Mouse (Mus musculus) brain, embryonic 14.5 days (tissue): ENCODE results near the gene Ctnnd2. TPM values are rescaled to one million over a fixed set of nuclear protein-coding genes. Genes with fewer than 3 reads are reported as not detected.
A peak's percentile ranks its signal among the peaks of the same experiment; 100 is the strongest.

Experiments used
- DNase-seq: peaks from one replicate; pipeline ENCODE4 v3.0.0-alpha.2; 2011; ENCODE audit warnings: low read depth
- CTCF ChIP-seq: fragments of 200-500 bp; IDR thresholded peaks from 2 replicates; pipeline ENCODE4 v1.5.1; 2012; ENCODE audit warnings: inconsistent platforms, mild to moderate bottlenecking, moderate library complexity, borderline replicate concordance; ENCODE audit not compliant: insufficient read depth, insufficient read length; ENCODE audit errors: extremely low read depth
- POLR2A ChIP-seq: fragments of 200-500 bp; IDR thresholded peaks from 2 replicates; pipeline ENCODE4 v1.6.1; 2012; ENCODE audit warnings: mild to moderate bottlenecking, inconsistent platforms, borderline replicate concordance; ENCODE audit not compliant: poor library complexity, insufficient read depth, insufficient read length, severe bottlenecking; ENCODE audit errors: extremely low read depth
- polyA plus RNA-seq: library from polyadenylated mRNA; depleted of rRNA; stranded (reverse); fragments of >200 nt; gene quantifications from 2 replicates; pipeline ENCODE4 v1.2.3, GENCODE M21; 2012

Gene Ctnnd2
- polyA plus RNA-seq, 1 experiment: 105 TPM

DNA sequence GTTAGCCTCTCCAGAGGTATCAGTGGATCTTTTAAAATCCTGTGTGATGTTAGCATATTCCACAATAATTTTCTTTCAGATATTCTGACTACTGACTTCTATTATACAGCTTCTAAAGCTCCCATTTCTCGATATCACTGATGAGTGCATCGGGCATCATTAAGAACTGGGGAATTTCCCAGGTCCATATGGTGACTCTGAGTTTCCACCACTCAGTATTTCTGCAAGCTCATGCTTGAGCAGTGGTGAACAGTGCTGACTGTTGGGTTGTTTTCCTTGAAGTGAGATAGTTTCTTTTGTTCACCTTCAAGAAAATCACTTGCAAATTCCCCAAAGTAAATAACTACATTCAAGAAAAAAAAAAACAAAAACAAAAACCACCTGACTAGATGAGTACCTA lies 542.4 kb downstream of the Ctnnd2 start:
- TF ChIP-seq POLR2A (no peak), CTCF (no peak)

DNA sequence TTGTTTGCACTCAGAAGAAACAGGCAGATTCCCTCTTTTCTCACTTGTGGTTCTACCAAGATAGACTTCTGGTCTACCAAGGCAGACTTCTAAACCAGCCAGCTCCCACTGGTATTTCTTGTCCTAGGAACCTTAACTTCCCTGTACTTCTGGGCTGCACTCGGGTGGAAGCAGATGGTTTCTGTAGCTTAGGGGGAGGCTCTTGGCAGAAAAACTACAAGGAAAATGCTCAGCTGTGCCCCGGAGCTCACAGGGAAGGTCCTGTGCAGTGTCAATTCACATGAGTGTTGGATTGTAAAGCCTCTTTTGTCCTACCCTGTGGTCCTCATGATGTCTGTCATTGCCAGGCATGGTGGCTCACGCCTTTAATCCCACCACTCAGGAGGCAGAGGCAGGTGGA lies 546.4 kb downstream of the Ctnnd2 start:
- TF ChIP-seq POLR2A (no peak), CTCF (no peak)
- DNase-seq: peak; percentile 36

More for the DNA sequence above, 542.4 kb downstream of the Ctnnd2 start:
- DNase-seq: no peak

DNA sequence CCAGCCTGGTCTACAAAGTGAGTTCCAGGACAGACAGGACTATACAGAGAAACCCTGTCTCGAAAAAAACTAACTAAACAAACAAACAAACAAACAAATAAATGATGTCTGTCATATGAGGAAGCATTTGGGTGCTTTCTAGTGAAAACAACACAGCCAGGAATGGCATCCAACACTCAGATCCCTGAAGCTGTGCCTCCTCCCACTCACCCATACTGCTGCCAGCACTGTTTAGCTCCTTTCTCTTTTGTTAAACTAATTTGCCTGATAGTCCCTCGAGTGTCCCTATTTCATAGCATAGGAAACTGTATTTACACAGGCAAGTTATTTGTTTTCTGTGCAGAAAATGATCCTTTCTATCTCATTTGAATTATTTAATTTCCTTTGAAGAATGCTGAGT lies 546.8 kb downstream of the Ctnnd2 start:
- peak; percentile 38 for DNase-seq

DNA sequence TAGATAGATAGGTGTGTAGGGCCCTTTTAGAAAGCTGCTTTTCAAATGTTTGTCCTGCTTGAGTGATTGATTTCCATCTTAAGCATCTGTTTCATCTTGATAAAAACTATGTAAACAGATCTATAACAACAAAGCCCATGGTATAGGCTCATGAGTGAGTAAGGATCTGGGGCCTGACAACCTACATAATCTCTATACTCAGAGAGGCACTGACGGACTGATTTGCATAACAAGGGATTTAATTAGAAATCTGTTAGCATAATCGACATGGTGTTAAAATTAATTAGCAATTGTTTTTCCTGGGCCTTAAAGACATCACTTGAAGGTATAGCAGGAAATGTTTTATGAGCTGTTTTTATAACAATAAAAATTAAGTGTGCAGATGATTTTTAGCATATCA lies 548.7 kb downstream of the Ctnnd2 start:
- peak; percentile 57 for DNase-seq
- no peak for TF ChIP-seq POLR2A
- TF ChIP-seq CTCF: no peak

More for the DNA sequence above, 546.8 kb downstream of the Ctnnd2 start:
- no peak for TF ChIP-seq POLR2A
- TF ChIP-seq CTCF: no peak

DNA sequence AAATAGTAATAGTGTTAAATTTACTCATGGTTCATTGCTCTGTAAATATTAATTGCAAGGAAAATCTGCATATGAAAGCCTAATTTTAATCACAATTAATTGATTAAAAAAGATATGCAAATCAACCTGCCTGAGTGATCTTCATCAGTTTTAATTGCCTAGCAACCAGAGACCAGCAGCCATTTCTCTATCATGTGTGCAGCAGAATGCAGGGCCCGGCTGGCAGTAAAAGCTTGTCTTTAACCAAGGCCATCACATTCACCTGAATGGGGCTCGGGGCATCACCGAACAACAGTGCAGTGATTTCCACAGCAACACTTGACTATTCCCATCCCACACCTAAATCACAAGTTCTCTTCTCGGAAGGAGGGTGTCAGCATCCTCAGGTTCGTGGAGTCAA lies 553.7 kb downstream of the Ctnnd2 start:
- peak; percentile 85 for DNase-seq
- no peak for TF ChIP-seq POLR2A
- no peak for TF ChIP-seq CTCF

DNA sequence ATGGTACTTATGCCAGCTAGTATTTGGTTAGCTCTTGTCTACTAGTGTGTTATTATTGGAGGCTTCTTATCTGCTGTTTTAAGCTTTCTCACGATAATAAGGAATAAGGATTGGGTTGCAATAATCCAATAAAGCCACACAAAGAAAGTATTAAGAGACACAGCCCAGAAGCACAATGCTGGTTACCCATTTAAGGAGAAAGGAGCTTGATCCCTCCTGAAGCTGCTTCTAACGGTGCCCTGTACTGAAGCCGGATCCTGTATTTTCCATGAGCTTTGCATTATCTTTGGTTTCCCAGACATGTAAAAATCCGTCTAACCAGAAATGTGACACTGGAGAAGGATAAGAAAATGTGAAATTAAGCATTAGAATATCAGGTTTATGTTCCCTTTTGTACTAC lies 565.8 kb downstream of the Ctnnd2 start:
- DNase-seq: peak; percentile 58

DNA sequence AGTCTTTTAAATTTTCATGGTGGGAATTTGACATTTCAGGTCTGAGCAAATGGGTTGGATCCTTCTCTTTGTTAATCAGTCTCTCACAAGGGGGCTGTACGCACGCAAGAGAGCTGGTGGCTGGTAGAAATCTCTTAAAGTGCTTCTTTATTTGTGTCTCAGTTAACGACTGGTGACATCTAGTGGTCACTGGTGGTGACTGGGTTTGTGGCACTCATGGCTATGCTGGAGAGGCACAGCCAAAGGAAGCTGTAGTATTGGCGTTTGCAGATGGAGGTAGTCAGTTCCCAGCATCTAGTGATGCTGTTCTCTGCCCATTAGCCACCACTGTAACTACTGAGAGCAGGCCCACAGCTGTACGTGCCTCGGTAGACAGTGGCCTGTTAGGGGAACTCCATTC lies 568.3 kb downstream of the Ctnnd2 start:
- DNase-seq: peak; percentile 95
- TF ChIP-seq CTCF (peak; percentile 83; the same call in 1 of the 2 replicates), POLR2A (no peak)

More for the DNA sequence above, 565.8 kb downstream of the Ctnnd2 start:
- TF ChIP-seq CTCF: no peak
- no peak for TF ChIP-seq POLR2A

DNA sequence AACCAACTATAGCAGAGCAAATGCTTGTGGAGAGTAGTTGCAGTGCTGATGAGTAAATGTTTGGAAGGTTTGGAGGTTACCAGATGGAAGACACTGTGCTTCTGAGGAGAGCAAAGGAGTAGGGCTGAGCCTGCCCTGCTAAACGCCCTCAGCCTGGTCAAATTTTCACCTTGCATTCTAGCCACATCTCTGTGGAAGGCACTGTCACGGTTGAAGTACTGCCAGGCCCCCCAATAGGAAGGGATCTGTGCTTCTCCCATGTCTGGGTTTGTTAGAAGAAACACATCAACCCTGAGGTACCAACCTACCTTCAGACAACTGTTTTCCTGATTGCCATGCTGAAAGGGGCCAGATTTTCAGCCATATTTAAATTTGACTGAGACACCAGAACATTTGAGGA lies 585.6 kb downstream of the Ctnnd2 start:
- TF ChIP-seq POLR2A (no peak), CTCF (no peak)
- no peak for DNase-seq

DNA sequence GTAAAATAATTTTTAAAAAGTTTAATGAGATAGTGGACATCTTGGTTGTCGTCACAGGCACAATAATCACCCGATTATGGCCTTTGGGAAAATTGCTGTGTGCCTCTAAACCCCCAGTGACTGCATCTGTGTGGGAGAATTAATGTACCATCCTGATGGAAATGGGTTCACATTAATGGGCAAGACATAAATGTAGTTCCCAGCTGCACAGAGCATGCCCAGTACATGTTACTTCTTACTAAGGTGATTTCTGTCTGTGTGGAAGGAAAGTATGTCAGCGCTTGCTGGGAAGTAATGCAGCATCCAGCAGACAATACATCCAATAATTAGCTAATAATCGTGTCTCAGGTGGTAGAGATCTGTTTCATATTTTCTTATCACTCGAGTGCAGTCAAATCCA lies 589.8 kb downstream of the Ctnnd2 start:
- no peak for DNase-seq
- no peak for TF ChIP-seq CTCF
- no peak for TF ChIP-seq POLR2A

DNA sequence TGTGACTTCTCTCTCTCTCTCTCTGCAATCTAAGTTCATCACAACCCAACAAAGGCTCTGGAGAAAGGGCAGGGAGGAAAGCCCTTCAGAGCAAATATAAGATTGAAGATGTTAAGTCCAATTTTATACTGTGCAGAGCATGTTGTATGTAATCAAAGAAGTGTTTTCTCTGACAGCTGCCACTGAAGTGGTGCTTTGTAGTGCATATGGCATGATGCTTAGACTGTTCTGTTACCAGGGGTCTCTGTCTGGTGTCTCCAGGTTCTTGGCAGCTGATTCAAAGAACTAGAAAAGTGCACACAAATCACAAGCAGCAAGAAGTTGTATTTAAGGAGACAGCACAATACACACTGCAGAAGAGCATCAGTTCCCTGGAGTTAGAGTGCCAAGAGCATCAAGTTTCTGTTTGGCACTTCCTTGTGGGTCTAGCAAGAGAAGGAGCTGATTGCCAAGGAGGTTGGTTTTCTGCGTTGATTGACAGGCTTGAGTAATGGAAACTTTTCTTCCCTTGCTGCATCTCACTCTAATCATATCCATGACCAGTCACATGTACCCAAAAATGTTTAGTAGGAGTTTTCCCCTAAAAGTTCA lies 590.4 kb downstream of the Ctnnd2 start:
- peak; percentile 71 for DNase-seq
- TF ChIP-seq POLR2A: no peak
- no peak for TF ChIP-seq CTCF

DNA sequence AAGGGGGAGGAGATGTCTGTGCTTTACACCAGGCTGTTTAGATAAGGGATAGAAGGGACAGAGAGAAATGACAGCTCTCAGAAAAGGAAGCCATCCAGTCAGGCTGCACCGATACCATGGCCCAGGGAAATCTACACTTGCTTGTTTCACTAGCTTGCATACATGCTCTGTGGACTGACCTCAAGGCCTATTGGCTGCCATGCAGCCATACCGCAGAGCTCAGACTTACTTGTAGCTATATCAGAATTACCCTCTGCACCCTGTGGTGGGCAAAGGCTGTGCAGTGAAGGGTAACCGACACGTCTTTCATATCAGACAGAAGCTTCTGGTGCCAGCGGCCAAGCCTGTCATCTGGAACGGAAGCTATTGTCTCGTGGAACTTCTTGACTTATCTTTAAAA lies 604.5 kb downstream of the Ctnnd2 start:
- no peak for DNase-seq
- TF ChIP-seq POLR2A: no peak
- no peak for TF ChIP-seq CTCF

DNA sequence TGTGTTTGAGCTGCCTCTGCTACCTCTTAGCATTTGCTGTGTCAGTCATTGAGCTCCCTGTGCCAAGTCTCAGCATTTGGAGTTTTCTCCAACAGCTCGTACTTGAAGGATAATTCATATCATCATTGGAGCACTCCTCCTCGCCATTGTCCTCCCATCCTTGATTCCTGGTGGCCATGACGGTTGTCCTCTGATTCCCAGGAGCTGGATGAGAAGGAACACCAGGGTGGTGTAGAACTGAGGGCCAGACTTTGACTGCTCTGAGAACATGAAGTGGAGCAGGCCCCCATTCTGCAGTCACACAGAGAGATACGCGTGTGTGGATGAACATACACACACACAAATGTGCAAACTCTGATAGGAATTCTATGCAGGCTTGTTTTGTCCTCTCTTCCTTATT lies 605.4 kb downstream of the Ctnnd2 start:
- DNase-seq: no peak
- no peak for TF ChIP-seq POLR2A
